In genomic region chr13:71135940-71136632, GRCm38 (mm10) we compare ENCODE assay signal across 31 mouse cellular contexts.
DNase-seq lines count a peak whose midpoint lies in the region; ATAC-seq lines count a peak whose summit lies in the region.
"Had no signal": no experiment of that assay in that cellular context is flagged by ENCODE, and none has a peak within 500 bp of the region (broad histone marks: within the 10 kb centered on the region; RNA-seq: fewer than 3 reads in every experiment).

No protein-coding gene starts in this region.

- no peak overlapping the region for H3K9ac ChIP-seq in neural tube, embryonic 12.5 days
- H3K9ac ChIP-seq in neural tube, embryonic 15.5 days (replicated peaks): no peak overlapping the region
- H3K9ac ChIP-seq in midbrain, embryonic 16.5 days (ENCODE audit: low read depth, low read length): no peak overlapping the region
- H3K9ac ChIP-seq: embryonic facial prominence, embryonic 13.5 days; forebrain, embryonic 12.5 days; heart, embryonic 13.5 days; kidney, embryonic 15.5 days; limb, embryonic 13.5 days; liver, embryonic 13.5 days had no signal

- 53% methylated on average over 5 of the region's 5 CpGs for WGBS in neural tube, embryonic 12.5 days
- 32% methylated on average over 5 of the region's 5 CpGs for WGBS in neural tube, embryonic 15.5 days
- 18% methylated on average over 5 of the region's 5 CpGs for WGBS in midbrain, embryonic 16.5 days

- peaks cover 5% of the 10 kb centered on the region for H3K27me3 ChIP-seq in neural tube, embryonic 12.5 days (replicated peaks)
- 0 out of 2 replicates have a peak, but pooled peaks cover 4% of the 10 kb centered on the region for H3K27me3 ChIP-seq in neural tube, embryonic 15.5 days (replicated peaks)
- H3K27me3 ChIP-seq in midbrain, embryonic 16.5 days (ENCODE audit: control insufficient read depth, insufficient read depth, low read depth, low read length): no peaks in the 10 kb centered on the region
- H3K27me3 ChIP-seq: embryonic facial prominence, embryonic 13.5 days; heart, embryonic 13.5 days; limb, embryonic 13.5 days; liver, embryonic 13.5 days; megakaryocyte, embryonic 14.5 days had no signal

- no peak overlapping the region for H3K27ac ChIP-seq in neural tube, embryonic 12.5 days
- no peak overlapping the region for H3K27ac ChIP-seq in neural tube, embryonic 15.5 days (replicated peaks)
- H3K27ac ChIP-seq in midbrain, embryonic 16.5 days (ENCODE audit: low read length): no peak overlapping the region
- H3K27ac ChIP-seq: embryonic facial prominence, embryonic 13.5 days; forebrain, embryonic 12.5 days; heart, adult 2 months; heart, embryonic 13.5 days; kidney, embryonic 15.5 days; limb, embryonic 13.5 days; liver, embryonic 13.5 days; stomach, postnatal 0 days had no signal

- H3K4me2 ChIP-seq in neural tube, embryonic 12.5 days (replicated peaks): no peak overlapping the region
- H3K4me2 ChIP-seq in neural tube, embryonic 15.5 days: no peak overlapping the region
- no peak overlapping the region for H3K4me2 ChIP-seq in midbrain, embryonic 16.5 days (ENCODE audit: low read length)
- H3K4me2 ChIP-seq: embryonic facial prominence, embryonic 13.5 days; forebrain, embryonic 12.5 days; heart, embryonic 13.5 days; kidney, embryonic 15.5 days; limb, embryonic 13.5 days; liver, embryonic 13.5 days had no signal

- no peaks in the 10 kb centered on the region for H3K36me3 ChIP-seq in neural tube, embryonic 12.5 days
- H3K36me3 ChIP-seq in neural tube, embryonic 15.5 days: no peaks in the 10 kb centered on the region
- H3K36me3 ChIP-seq in midbrain, embryonic 16.5 days (ENCODE audit: control insufficient read depth, insufficient read depth, low read length): no peaks in the 10 kb centered on the region
- H3K36me3 ChIP-seq: embryonic facial prominence, embryonic 13.5 days; forebrain, embryonic 12.5 days; heart, embryonic 13.5 days; kidney, embryonic 15.5 days; limb, embryonic 13.5 days; liver, embryonic 13.5 days had no signal

- peak; percentile 27 for DNase-seq in embryo, embryonic 10.5 days (ENCODE audit: low spot score)
- no peak for DNase-seq in embryo, embryonic 10 days (ENCODE audit: low spot score)
- no peak for DNase-seq in frontal cortex, postnatal 14 days (ENCODE audit: low spot score in 2 of 2)
- no peak for DNase-seq in spleen, postnatal 14 days (ENCODE audit: low spot score in 2 of 2)
- no peak for DNase-seq in cerebellum, postnatal 10 days
- DNase-seq: adrenal gland, adult 8-10 months; cerebellum, adult 8-10 months; gastrocnemius, postnatal 36 days; heart, adult 2 months; heart, postnatal 14 days; kidney, postnatal 4 days; liver, embryonic 13.5 days; lung, adult 2 months; lung, postnatal 14 days; right cerebral cortex, adult 18-20 months; thymus, adult 2 months; thymus, postnatal 4 days had no signal

- no peaks in the 10 kb centered on the region for H3K9me3 ChIP-seq in neural tube, embryonic 12.5 days
- no peaks in the 10 kb centered on the region for H3K9me3 ChIP-seq in neural tube, embryonic 15.5 days (replicated peaks)
- no peaks in the 10 kb centered on the region for H3K9me3 ChIP-seq in midbrain, embryonic 16.5 days (replicated peaks; ENCODE audit: control insufficient read depth, low read length, poor library complexity, severe bottlenecking)
- H3K9me3 ChIP-seq: embryonic facial prominence, embryonic 13.5 days; forebrain, embryonic 12.5 days; heart, embryonic 13.5 days; kidney, embryonic 15.5 days; limb, embryonic 13.5 days had no signal

- H3K4me3 ChIP-seq in neural tube, embryonic 12.5 days: no peak overlapping the region
- no peak overlapping the region for H3K4me3 ChIP-seq in neural tube, embryonic 15.5 days (replicated peaks)
- no peak overlapping the region for H3K4me3 ChIP-seq in midbrain, embryonic 16.5 days (ENCODE audit: low read depth, low read length)
- H3K4me3 ChIP-seq: embryonic facial prominence, embryonic 13.5 days; erythroblast, embryonic 14.5 days; forebrain, embryonic 12.5 days; heart, adult 2 months; heart, embryonic 13.5 days; kidney, embryonic 15.5 days; limb, embryonic 13.5 days; liver, embryonic 13.5 days; megakaryocyte, embryonic 14.5 days; myocyte had no signal

- peak; percentile 25 for ATAC-seq in neural tube, embryonic 12.5 days (ENCODE audit: low FRiP score, low read depth)
- no peak for ATAC-seq in neural tube, embryonic 15.5 days (ENCODE audit: low FRiP score)
- ATAC-seq in midbrain, embryonic 16.5 days: peak; percentile 32; the same call in 1 of the 2 replicates
- ATAC-seq: activated CD4-positive, CD25-positive, alpha-beta regulatory T cell, adult 4 months; intestine, postnatal 0 days had no signal

- H3K4me1 ChIP-seq in neural tube, embryonic 12.5 days: peaks cover 17% of the 10 kb centered on the region
- peaks cover 11% of the 10 kb centered on the region for H3K4me1 ChIP-seq in neural tube, embryonic 15.5 days
- H3K4me1 ChIP-seq in midbrain, embryonic 16.5 days (ENCODE audit: control insufficient read depth, insufficient read depth, low read length): peaks cover 3% of the 10 kb centered on the region; the same call in 1 of the 2 replicates
- H3K4me1 ChIP-seq: embryonic facial prominence, embryonic 13.5 days; heart, embryonic 13.5 days; kidney, embryonic 15.5 days; limb, embryonic 13.5 days; liver, embryonic 13.5 days; megakaryocyte, embryonic 14.5 days had no signal
